Mouse (Mus musculus) large intestine, adult 2 months (tissue): ENCODE measurements around the gene Mkrn2. TPM values are rescaled to one million over a fixed set of nuclear protein-coding genes. Genes with fewer than 3 reads are reported as not detected.
"Not testable (repeated sequence)": the region's sequence is repeated elsewhere in the genome, so short reads cannot be mapped to it uniquely, and the experiment has no call there.

ENCODE experiments used
- DNase-seq: peaks from one replicate; pipeline ENCODE4 v3.0.0-alpha.2; 2012; ENCODE audit warnings: low read depth, low spot score
- WGBS: fragments of 180-500 bp; shearing (Covaris S2); methylation state at CpG from one replicate; pipeline ENCODE4 v1.1.7; 2018; 5-methylcytosine and 5-hydroxymethylcytosine counted together
- polyA plus RNA-seq: library from polyadenylated mRNA; depleted of rRNA; stranded (reverse); fragments of >200 nt; gene quantifications from 2 replicates; pipeline ENCODE4 v1.2.3, GENCODE M21; 2012

Mkrn2 gene
- polyA plus RNA-seq, 1 experiment = 35.6 TPM

DNA sequence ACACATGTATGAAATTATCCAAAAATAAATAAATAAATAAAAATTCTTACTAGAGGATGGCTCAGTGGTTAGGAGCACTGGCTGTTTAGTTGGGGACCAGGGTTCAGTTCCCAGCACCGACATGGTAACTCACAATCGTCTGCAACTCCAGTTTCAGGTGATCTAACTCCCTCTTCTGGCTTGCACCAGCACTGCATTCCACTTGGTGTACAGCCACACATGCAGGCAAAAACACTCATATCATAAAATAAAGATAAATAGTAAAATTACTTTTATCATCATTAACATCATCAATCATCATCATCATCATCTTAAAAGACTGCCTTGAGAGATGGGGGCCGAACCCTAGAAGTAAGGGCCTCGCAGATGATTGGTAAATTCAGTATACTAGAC, 384 bp upstream of the Mkrn2 start:
- DNase-seq = no peak
- 70% methylated on average over 4 of the region's 4 CpGs for WGBS

GRCm38 (mm10) chr6:115606461-115606860, 4.8 kb downstream of the Mkrn2 start:
- WGBS = 87% methylated on average over 1 of the region's 1 CpGs
- DNase-seq = no peak

DNA sequence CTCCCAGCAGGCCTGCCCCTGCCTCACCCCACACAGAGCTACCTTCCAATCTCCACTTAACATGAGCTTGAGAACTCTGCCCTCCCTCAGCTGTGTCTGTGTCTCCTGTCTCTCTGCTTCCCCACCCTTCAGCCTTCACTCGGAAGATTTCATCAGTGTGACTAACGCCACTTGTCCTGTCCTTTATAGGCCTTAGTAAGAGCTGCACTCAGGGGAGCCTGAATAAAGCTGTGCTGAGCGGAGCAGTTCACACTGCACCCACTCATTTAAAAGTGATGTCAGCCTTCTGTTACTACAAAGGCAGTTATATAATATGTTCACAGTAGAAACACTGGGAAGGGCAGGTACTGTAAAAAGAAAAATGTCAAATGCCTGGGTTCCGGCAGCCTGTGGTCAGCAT, 5.7 kb downstream of the Mkrn2 start:
- whole genome bisulfite sequencing = 74% methylated on average over 4 of the region's 4 CpGs
- no peak for DNase-seq

DNA sequence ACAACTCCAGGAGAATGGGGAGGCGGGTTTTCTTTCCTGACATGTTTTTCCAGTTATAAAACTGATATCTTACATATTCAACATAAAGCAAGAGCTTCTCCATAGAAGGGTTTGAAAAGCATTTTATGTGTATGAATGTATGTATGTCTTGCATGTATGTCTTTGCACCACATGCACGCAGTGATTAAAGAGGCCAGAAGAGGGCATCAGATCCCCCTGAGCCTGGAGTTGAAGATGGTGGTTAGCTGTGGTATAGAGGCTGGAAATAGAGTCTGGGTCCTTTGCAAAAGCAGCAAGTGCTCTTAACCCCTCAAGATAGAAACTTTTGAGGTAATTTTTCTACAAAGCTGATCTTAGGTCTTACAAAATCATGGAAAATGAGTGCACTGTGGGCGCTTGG, 7.4 kb downstream of the Mkrn2 start:
- DNase-seq = no peak
- 75% methylated on average over 3 of the region's 3 CpGs for WGBS

- 92% methylated on average over 5 of the region's 5 CpGs for WGBS
These were observed 8.6 kb downstream of the Mkrn2 start for GRCm38 (mm10) chr6:115610301-115610700.

DNA sequence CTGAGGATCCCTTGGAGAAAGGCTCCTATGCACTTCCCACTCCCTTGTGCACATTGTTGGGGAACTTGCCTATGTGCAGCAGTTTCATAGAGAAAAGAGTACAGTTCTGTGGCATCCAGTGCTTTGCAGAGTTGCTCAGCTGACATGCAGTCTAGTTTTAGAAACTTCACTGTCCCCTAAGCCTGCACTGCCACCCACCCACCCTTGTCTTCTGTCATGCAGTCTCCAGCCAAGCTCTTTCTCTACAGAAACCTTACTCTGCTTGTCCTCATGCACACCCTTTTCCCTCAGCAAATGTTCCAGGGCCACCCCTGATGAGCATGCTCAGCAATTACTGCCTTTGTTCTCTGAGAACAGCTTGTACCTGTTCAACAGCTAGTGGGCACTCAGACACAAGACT, 12.1 kb downstream of the Mkrn2 start:
- no peak for DNase-seq

More at GRCm38 (mm10) chr6:115610301-115610700, 8.6 kb downstream of the Mkrn2 start:
- DNase-seq = no peak

DNA sequence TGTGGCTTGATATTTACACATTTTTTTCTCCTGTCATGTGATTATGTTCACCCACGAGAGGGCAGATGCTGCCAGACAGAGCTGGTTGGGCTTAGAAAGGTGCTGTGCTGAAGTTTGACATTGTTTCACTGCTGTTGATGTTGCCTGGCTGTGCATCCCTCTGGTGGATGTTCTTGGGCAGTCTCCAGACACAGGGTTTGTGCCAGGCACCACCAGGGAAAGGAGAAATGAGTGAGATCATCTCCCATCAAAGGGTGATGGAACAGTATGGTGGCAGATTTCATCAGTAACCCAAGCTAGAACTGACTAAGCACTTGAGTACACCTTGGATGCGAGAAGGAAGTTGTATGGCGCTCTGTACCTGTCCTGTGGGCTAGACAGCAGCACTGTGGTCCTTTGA, 14.3 kb downstream of the Mkrn2 start:
- WGBS = 72% methylated on average over 3 of the region's 3 CpGs
- no peak for DNase-seq

- WGBS = 80% methylated on average over 10 of the region's 10 CpGs
- no peak for DNase-seq
These were observed 18.1 kb downstream of the Mkrn2 start for GRCm38 (mm10) chr6:115619818-115620217.

- WGBS = 62% methylated on average over 1 of the region's 1 CpGs
- DNase-seq = no peak
These were observed 19.2 kb downstream of the Mkrn2 start for GRCm38 (mm10) chr6:115620942-115621341.

DNA sequence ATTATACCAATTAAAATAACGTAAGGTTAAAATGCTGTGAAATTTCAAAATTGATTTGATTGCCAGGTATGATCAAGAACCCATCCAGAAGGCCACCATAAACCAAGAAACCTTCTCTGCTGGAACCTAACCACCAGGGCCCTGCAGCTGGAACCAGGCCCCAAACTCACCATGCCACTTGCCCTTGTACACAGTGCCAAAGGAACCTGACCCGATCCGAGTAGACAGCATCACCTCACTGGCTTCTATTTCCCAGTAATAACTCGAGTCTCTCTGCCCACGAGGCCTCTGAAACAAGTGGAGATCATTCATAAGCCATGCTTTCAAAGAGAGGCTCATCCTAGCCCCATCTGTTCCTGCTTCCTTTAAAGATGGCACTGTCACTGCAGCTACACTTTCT, 24.4 kb downstream of the Mkrn2 start:
- DNase-seq = no peak
- WGBS = 75% methylated on average over 5 of the region's 5 CpGs

DNA sequence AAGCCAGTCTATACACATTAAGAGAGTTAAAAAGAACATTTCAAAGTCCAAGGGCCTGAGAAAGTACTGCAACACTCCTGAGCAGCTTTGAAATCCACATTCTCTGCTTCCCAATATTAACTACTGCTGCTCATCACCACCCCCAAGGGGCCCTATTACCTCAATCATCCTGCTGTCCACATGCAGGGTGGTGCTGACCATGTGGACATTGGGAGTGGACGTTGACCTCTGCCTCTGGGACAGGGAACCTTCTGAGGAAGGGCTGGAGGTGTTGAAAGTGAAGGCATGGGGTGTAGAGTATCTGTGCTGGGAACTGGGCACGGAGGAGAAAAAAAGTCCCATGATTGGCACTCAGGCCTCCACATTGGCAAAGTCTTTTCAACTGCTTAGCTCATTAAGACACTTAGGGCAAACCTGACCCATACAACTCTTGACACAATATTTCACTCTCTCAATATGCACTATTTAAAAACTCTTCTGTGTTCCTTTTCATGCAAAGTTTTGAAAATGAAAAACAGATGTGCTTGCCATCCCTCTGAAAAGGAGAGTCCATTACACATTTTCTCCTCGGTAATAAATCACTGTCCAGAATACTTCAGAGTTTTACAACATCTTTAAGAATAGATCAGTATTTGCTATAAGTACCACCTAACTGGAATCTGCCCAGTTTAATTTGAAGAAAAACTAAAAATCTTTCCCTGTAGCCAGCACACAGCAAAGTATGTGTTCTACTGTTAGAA, 29.5 kb downstream of the Mkrn2 start:
- DNase-seq = no peak
- WGBS = 88% methylated on average over 3 of the region's 3 CpGs

DNA sequence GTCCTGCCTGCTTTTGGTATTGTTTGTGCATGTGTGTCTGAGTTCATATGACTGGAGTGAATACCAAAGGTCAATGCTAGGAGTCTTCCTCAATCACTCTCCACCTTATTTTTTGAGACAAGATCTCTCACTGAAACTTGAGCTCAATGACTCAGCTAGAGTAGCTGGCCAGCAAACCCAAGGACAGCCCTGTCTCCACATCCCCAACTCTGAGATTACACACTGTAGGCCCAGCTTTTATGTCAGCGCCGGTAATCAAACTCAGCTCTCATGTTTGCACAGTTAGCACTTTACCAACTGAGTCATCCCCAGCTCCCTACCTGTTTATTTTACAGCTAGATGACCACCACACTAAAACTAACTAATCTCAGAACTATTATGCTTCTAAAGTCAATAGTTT, 32.3 kb downstream of the Mkrn2 start:
- 38% methylated on average over 2 of the region's 2 CpGs for WGBS
- DNase-seq = no peak

- WGBS = 95% methylated on average over 7 of the region's 7 CpGs
- not testable (repeated sequence) for DNase-seq
These were observed 36.5 kb downstream of the Mkrn2 start for GRCm38 (mm10) chr6:115638188-115638587.

DNA sequence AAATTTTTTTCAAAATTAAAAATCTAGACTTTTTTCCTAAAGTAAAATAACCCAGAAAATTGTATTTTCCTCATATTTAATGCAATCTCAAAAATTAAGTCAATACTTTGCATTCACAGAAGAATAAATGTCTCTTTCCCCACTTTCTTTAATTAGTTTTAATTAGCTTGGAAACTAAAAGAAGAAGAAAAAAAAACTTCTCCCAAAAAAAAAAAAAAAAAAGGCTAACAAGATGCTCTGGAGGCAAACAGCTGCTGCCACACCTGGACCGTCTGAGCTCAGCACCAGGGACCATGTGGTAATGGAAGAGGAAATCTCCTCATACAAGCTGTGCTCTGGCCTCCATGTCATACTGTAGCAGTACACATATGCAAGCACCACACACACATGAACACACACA, 41.6 kb downstream of the Mkrn2 start:
- WGBS = 61% methylated on average over 1 of the region's 1 CpGs
- DNase-seq = no peak

DNA sequence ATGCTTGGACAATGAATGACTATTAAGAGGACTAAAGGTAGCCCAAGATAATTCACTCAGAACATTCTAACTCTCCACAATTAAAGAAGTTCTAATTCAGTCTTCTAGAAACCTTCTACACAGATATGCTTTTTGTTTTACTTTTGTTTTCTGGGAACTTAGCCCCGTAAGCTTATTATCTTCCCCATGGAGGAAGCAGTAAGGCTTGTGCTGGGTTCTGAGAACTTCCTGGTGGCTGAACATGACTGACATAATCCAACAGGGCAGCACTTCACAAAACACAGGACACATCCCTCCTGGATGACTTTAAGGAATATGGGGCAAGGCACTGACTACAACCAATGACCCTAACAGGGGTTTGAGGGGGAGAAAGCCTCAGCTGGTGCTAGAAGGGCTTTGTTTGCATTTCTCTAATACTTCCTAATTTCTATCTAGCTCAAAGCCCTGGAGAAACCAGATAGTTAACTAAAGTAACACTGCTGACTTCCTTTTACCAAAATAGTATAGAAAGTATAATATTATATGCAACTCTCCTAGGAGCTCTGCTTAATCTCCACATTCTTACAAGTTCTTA, 48.2 kb downstream of the Mkrn2 start:
- no peak for DNase-seq
- WGBS = 9% methylated on average over 1 of the region's 1 CpGs

DNA sequence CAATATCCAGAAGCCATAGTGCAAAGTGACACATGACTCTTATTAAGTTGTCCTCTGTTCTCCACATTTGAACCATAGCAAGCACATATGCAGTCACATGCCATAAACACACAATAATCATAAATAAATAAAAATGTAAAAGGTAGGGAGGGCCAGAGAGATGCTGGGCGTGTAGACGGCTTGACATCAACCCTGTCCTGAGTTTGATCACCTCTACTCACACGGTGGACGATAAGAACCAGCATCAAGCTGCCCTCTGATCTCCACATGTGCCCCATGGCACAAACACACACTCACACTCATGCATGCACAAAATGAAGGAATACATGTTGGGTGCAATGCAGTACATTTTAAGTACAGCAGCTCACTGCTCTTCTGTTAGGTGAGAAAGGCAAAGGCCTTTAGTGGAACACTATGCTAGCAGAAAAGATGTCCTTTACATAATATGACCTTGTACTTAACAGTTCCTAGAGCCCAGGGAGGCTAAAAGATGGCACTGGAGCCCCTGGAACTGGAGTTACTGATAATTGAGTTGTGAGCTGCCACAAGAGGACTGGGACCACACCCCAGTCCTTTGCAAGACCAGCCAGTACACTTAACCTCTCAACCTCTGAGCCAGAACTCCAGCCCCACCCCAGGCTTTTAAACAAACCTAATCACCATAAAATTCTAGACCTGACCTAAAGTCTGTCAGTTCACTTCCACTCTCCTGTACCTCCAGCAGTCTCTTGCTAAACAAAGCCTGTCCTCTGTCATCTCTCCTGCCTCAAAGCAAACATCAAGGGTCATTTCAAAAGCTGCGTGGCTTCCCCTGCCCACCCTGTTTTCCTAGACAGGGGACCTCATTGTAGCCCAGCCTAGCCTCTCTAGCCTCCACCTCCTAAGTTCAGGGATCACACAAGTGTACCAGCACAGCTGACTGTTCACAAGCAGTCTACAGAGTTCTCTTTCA, 49.0 kb downstream of the Mkrn2 start:
- WGBS = 23% methylated on average over 5 of the region's 5 CpGs

DNA sequence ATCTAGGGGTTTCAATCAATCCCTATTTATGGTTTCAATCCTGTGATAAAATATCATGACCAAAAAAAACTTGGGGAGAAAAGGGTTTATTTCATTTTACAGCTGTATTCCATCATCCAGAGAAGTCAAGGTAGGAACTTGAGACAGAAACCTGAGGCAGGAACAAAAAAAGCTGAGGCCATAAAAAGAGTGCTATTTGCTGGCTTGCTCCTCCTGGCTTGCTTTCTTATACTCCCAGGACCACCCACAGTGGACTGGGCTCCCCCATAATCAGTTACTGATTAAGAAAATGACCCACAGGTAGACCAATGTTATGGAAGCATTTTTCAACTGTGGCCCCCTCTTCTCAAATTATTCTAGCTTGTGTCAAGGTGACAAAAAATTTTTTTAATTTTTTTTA, 50.0 kb downstream of the Mkrn2 start:
- no peak for DNase-seq

More for the DNA sequence above, 49.0 kb downstream of the Mkrn2 start:
- DNase-seq = no peak

GRCm38 (mm10) chr6:115653939-115654338, 52.2 kb downstream of the Mkrn2 start:
- 34% methylated on average over 2 of the region's 2 CpGs for WGBS
- no peak for DNase-seq

- no peak for DNase-seq
These were observed 57.1 kb downstream of the Mkrn2 start for GRCm38 (mm10) chr6:115658802-115659201.

GRCm38 (mm10) chr6:115664268-115664667, 62.6 kb downstream of the Mkrn2 start:
- 76% methylated on average over 3 of the region's 3 CpGs for WGBS
- DNase-seq = no peak

DNA sequence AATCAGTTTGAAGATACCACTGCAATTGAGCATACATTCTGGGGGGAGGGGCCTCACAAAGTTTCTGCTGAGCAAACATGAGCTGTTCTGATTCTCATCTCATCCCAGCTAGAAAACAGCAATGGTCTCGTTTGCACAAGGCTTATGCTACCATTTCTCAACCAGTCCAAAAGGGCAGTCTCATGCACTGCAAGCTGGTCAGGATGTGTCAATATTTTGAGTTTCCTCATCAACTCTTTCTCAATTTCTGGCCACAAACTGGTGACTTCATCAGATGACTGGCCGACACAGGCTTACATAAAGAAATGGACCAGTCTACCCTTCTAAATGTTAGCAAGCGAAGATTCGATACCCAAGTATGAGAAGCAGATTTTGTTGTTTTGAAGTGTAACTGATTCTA, 64.9 kb downstream of the Mkrn2 start:
- no peak for DNase-seq
- WGBS = 40% methylated on average over 4 of the region's 4 CpGs
